Mouse (Mus musculus) forebrain, embryonic 11.5 days (tissue): ENCODE data around the gene Chchd4. TPM values are rescaled to one million over a fixed set of nuclear protein-coding genes. Genes with fewer than 3 reads are reported as not detected.
"Not testable (repeated sequence)": the region's sequence is repeated elsewhere in the genome, so short reads cannot be mapped to it uniquely, and the experiment has no call there.

Source experiments
- ATAC-seq: fragments of 200-750 bp; cut with Nextera tagmentation; replicated peaks from 2 replicates; pipeline ENCODE4 v1.8.0; 2017; ENCODE audit warnings: moderate TSS enrichment; ENCODE audit not compliant: low FRiP score
- DNase-seq: peaks from one replicate; pipeline ENCODE4 v3.0.0-alpha.2; 2017; ENCODE audit warnings: low spot score
- H3K27ac ChIP-seq: fragments of 300-500 bp; sonication (generic); 2 replicates; pipeline ENCODE4 v1.5.1; 2014; ENCODE audit warnings: low read depth, low read length
- H3K27me3 ChIP-seq: fragments of 300-500 bp; sonication (generic); 2 replicates; pipeline ENCODE4 v1.6.1; 2014; ENCODE audit warnings: mild to moderate bottlenecking, low read length, mixed read lengths; ENCODE audit not compliant: control insufficient read depth, insufficient read depth
- H3K36me3 ChIP-seq: fragments of 300-500 bp; sonication (generic); 2 replicates; pipeline ENCODE4 v1.6.1; 2014; ENCODE audit warnings: mild to moderate bottlenecking, low read length, moderate library complexity, mixed read lengths; ENCODE audit not compliant: control insufficient read depth, insufficient read depth
- H3K4me1 ChIP-seq: fragments of 300-500 bp; sonication (generic); replicated peaks from 2 replicates; pipeline ENCODE4 v1.6.1; 2014; ENCODE audit warnings: low read length, mixed read lengths; ENCODE audit not compliant: control insufficient read depth, insufficient read depth
- H3K4me2 ChIP-seq: fragments of 300-500 bp; sonication (generic); 2 replicates; pipeline ENCODE4 v1.6.1; 2014; ENCODE audit warnings: low read depth, mild to moderate bottlenecking, low read length, moderate library complexity, mixed read lengths; ENCODE audit not compliant: severe bottlenecking
- H3K4me3 ChIP-seq: fragments of 300-500 bp; sonication (generic); 2 replicates; pipeline ENCODE4 v1.5.1; 2014; ENCODE audit warnings: low read depth, low read length
- H3K9ac ChIP-seq: fragments of 300-500 bp; sonication (generic); 2 replicates; pipeline ENCODE4 v1.6.1; 2014; ENCODE audit warnings: low read length
- H3K9me3 ChIP-seq: fragments of 300-500 bp; sonication (generic); 2 replicates; pipeline ENCODE4 v1.6.1; 2016; ENCODE audit warnings: low read length, mixed read lengths; ENCODE audit not compliant: control insufficient read depth
- WGBS: fragments of 180-500 bp; shearing (Covaris S2); extraction: QIAGEN DNeasy Blood & Tissue Kit; methylation state at CpG from one replicate; pipeline ENCODE4 v1.1.7; 2014; 5-methylcytosine and 5-hydroxymethylcytosine counted together
- polyA plus RNA-seq: library from polyadenylated mRNA; unstranded; fragments of >200 nt; fragmentation: Nextera tagmentation; extraction: Ambion mirVana; gene quantifications from 2 replicates; pipeline ENCODE4 v1.2.1, GENCODE M21; 2014

Gene Chchd4
- polyA plus RNA-seq, 1 experiment from 2014 or later = 29.6 TPM

GRCm38 (mm10) chr6:91486736-91487453, 13.5 kb upstream of the Chchd4 start:
- Histone ChIP-seq H3K36me3 (peaks cover 19% of the 10 kb centered on the region), H3K27ac (no peak overlapping the region), H3K4me2 (no peak overlapping the region), H3K9me3 (no peaks in the 10 kb centered on the region), H3K27me3 (no peaks in the 10 kb centered on the region), H3K4me3 (no peak overlapping the region), H3K9ac (no peak overlapping the region), H3K4me1 (no peaks in the 10 kb centered on the region)
- DNase-seq (peak; percentile 41), ATAC-seq (no peak)
- WGBS = 95% methylated on average over 15 of the region's 15 CpGs

- ATAC-seq (no peak), DNase-seq (no peak)
- 91% methylated on average over 2 of the region's 2 CpGs for WGBS
- no peak overlapping the region for H3K4me3 ChIP-seq
- H3K27ac ChIP-seq = no peak overlapping the region
- H3K27me3 ChIP-seq = no peaks in the 10 kb centered on the region
- no peaks in the 10 kb centered on the region for H3K9me3 ChIP-seq
- no peaks in the 10 kb centered on the region for H3K4me1 ChIP-seq
- peaks cover 32% of the 10 kb centered on the region for H3K36me3 ChIP-seq
- H3K9ac ChIP-seq = no peak overlapping the region
- no peak overlapping the region for H3K4me2 ChIP-seq
These were observed 10.0 kb upstream of the Chchd4 start for GRCm38 (mm10) chr6:91483371-91483770.

DNA sequence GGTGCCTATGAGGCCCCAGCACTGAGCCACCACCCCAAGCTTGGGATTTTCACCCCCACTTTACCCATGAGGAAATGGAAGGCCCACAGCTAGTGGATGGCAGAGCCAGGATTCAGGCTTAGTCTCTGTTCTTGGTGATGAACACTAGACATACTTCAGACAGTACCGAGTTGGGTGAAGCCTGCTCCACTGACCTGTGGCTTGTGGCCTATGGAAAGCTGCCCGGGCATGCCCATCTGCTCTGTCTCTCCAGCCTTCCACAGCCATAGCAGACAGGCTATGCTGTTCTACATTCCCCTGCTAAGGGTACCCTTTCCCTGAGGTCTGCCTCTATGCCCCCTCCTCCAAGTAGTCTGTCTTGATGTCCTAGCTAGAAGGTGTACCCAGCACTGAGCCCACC, 3.2 kb upstream of the Chchd4 start:
- peaks cover 14% of the 10 kb centered on the region for H3K36me3 ChIP-seq
- no peak overlapping the region for H3K9ac ChIP-seq
- H3K27me3 ChIP-seq = no peaks in the 10 kb centered on the region
- WGBS = 88% methylated on average over 2 of the region's 2 CpGs
- H3K4me2 ChIP-seq = no peak overlapping the region
- no peak overlapping the region for H3K4me3 ChIP-seq
- H3K4me1 ChIP-seq = peaks cover 12% of the 10 kb centered on the region
- no peak overlapping the region for H3K27ac ChIP-seq
- ATAC-seq (no peak), DNase-seq (no peak)
- no peaks in the 10 kb centered on the region for H3K9me3 ChIP-seq

- Histone ChIP-seq H3K4me1 (peaks cover 12% of the 10 kb centered on the region), H3K27ac (no peak overlapping the region), H3K9ac (peak overlapping the region; percentile 72), H3K4me3 (peak overlapping the region; percentile 66), H3K36me3 (peaks cover 3% of the 10 kb centered on the region), H3K4me2 (peak overlapping the region; percentile 64), H3K27me3 (no peaks in the 10 kb centered on the region), H3K9me3 (no peaks in the 10 kb centered on the region)
- DNase-seq (peak; percentile 56), ATAC-seq (no peak)
- 62% methylated on average over 9 of the region's 9 CpGs for WGBS
These were observed 1.3 kb upstream of the Chchd4 start for GRCm38 (mm10) chr6:91474441-91475190.

GRCm38 (mm10) chr6:91473805-91474440, 577 bp upstream of the Chchd4 start:
- no peaks in the 10 kb centered on the region for H3K27me3 ChIP-seq
- H3K4me1 ChIP-seq = peaks cover 12% of the 10 kb centered on the region
- peak overlapping the region; percentile 66 for H3K4me3 ChIP-seq
- peak; percentile 26 for ATAC-seq
- H3K27ac ChIP-seq = no peak overlapping the region
- WGBS = under 1% methylated on average over 27 of the region's 27 CpGs
- H3K36me3 ChIP-seq = peaks cover 3% of the 10 kb centered on the region
- peak; percentile 57 for DNase-seq
- H3K4me2 ChIP-seq = peak overlapping the region; percentile 64
- H3K9ac ChIP-seq = peak overlapping the region; percentile 72
- no peaks in the 10 kb centered on the region for H3K9me3 ChIP-seq

GRCm38 (mm10) chr6:91472319-91472718, 1.0 kb downstream of the Chchd4 start:
- ATAC-seq = no peak
- Histone ChIP-seq H3K4me2 (peak overlapping the region; percentile 70), H3K9ac (peak overlapping the region; percentile 76), H3K4me1 (peaks cover 12% of the 10 kb centered on the region), H3K9me3 (no peaks in the 10 kb centered on the region), H3K36me3 (no peaks in the 10 kb centered on the region; the same call in 1 of the 2 replicates), H3K4me3 (peak overlapping the region; percentile 66), H3K27ac (no peak overlapping the region), H3K27me3 (no peaks in the 10 kb centered on the region)
- WGBS = 30% methylated on average over 6 of the region's 6 CpGs
- DNase-seq = peak; percentile 46

- 0 out of 2 replicates have a peak overlapping the region, but pooled peaks have one; percentile 66 for H3K4me3 ChIP-seq
- not testable (repeated sequence) for H3K27me3 ChIP-seq, H3K4me2 ChIP-seq, H3K27ac ChIP-seq, H3K9me3 ChIP-seq, H3K9ac ChIP-seq, ATAC-seq, H3K36me3 ChIP-seq
- peaks cover 12% of the 10 kb centered on the region for H3K4me1 ChIP-seq
- 98% methylated on average over 3 of the region's 3 CpGs for WGBS
- DNase-seq = peak; percentile 40
These were observed 1.9 kb downstream of the Chchd4 start for GRCm38 (mm10) chr6:91471427-91471826.

DNA sequence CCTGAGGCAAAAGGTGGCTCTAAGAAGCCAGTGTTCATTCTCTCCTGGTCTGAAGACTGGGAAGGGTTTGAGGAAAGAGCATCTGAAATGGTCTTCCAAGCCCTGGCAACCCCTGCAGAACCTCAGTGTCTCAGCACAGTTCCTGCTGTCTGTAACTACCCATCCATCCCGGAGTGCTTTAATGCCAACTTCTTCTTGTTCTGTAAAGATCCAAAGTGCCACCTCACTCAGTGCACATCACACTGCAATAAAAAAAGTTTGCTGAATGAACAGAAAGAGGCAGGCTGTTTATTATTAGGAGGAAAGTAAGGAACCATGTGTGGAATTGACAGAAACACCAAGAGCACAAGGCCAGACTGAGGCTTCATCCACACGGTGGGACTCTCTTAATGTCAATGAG, 2.6 kb downstream of the Chchd4 start:
- no peak for DNase-seq
- H3K27me3 ChIP-seq = no peaks in the 10 kb centered on the region
- no peak for ATAC-seq
- H3K27ac ChIP-seq = no peak overlapping the region
- H3K4me2 ChIP-seq = no peak overlapping the region
- peaks cover 11% of the 10 kb centered on the region for H3K4me1 ChIP-seq
- no peaks in the 10 kb centered on the region; the same call in 1 of the 2 replicates for H3K36me3 ChIP-seq
- H3K9ac ChIP-seq = no peak overlapping the region
- H3K9me3 ChIP-seq = no peaks in the 10 kb centered on the region
- WGBS = 91% methylated on average over 2 of the region's 2 CpGs
- H3K4me3 ChIP-seq = no peak overlapping the region
